Mouse (Mus musculus) MEL (cell line): ENCODE data around the gene Npsr1. TPM values are rescaled to one million over a fixed set of nuclear protein-coding genes. Genes with fewer than 3 reads are reported as not detected.

Experiments used
- DNase-seq: peaks from one replicate; pipeline ENCODE4 v3.0.0; 2011; ENCODE audit warnings: low read depth, low spot score
- H3K27ac ChIP-seq: 2 replicates; pipeline ENCODE4 v1.5.1; 2012; ENCODE audit warnings: low read depth, mild to moderate bottlenecking, control low read depth, low read length, moderate library complexity; ENCODE audit not compliant: control insufficient read depth
- H3K27me3 ChIP-seq, 2 experiments: fragments of 150-350 bp in 1 of 2; sonication (generic) in 1 of 2; 2 replicates each; pipeline ENCODE4 v1.6.1; 2012; ENCODE audit warnings: low read length in 2 of 2, mild to moderate bottlenecking in 2 of 2, improper control_type of control experiment in 1 of 2, moderate library complexity in 1 of 2; ENCODE audit not compliant: insufficient read depth in 2 of 2, control insufficient read depth in 1 of 2
- H3K36me3 ChIP-seq, 2 experiments: 2 replicates each; pipeline ENCODE4 v1.6.1; 2012 to 2014; ENCODE audit warnings: low read length in 2 of 2, improper control_type of control experiment in 1 of 2, inconsistent platforms in 1 of 2, mild to moderate bottlenecking in 1 of 2; ENCODE audit not compliant: insufficient read depth in 2 of 2, control insufficient read depth in 1 of 2
- H3K4me1 ChIP-seq, 2 experiments: fragments of 150-350 bp in 1 of 2; sonication (generic) in 1 of 2; 2 replicates each; pipeline ENCODE4 v1.6.1; 2012; ENCODE audit warnings: low read length in 2 of 2, improper control_type of control experiment in 1 of 2, mild to moderate bottlenecking in 1 of 2; ENCODE audit not compliant: insufficient read depth in 2 of 2, control insufficient read depth in 1 of 2
- H3K4me3 ChIP-seq, 2 experiments: fragments of 150-350 bp in 1 of 2; sonication (generic) in 1 of 2; 2 replicates each; pipeline ENCODE4 v1.5.1; 2012; ENCODE audit warnings: low read depth in 2 of 2, low read length in 2 of 2, mild to moderate bottlenecking in 2 of 2, moderate library complexity in 2 of 2, control low read depth in 1 of 2, improper control_type of control experiment in 1 of 2; ENCODE audit not compliant: control insufficient read depth in 1 of 2, insufficient read depth in 1 of 2
- H3K79me2 ChIP-seq: 2 replicates; pipeline ENCODE4 v1.6.1; 2012; ENCODE audit warnings: mild to moderate bottlenecking, low read length, moderate library complexity; ENCODE audit not compliant: control insufficient read depth, poor library complexity, insufficient read depth
- H3K9ac ChIP-seq: 2 replicates; pipeline ENCODE4 v1.6.1; 2012; ENCODE audit warnings: low read depth, mild to moderate bottlenecking, control low read depth, low read length, moderate library complexity; ENCODE audit not compliant: control insufficient read depth, poor library complexity, severe bottlenecking
- H3K9me3 ChIP-seq: fragments of 150-350 bp; sonication (generic); replicated peaks from 2 replicates; pipeline ENCODE4 v1.6.1; 2012; ENCODE audit warnings: mild to moderate bottlenecking, low read length, improper control_type of control experiment, moderate library complexity; ENCODE audit not compliant: insufficient read depth
- CHD2 ChIP-seq: IDR thresholded peaks from 2 replicates; pipeline ENCODE4 v1.6.1; 2011; ENCODE audit warnings: low read length, improper control_type of control experiment
- CTCF ChIP-seq, 3 experiments: IDR thresholded peaks in 2 of 3; conservative IDR thresholded peaks in 1 of 3; 2 replicates each; pipeline ENCODE4 v1.5.1; 2011 to 2012; ENCODE audit warnings: low read length in 3 of 3, low read depth in 2 of 3, mild to moderate bottlenecking in 2 of 3, improper control_type of control experiment in 1 of 3, inconsistent platforms in 1 of 3, mixed read lengths in 1 of 3, moderate library complexity in 1 of 3; ENCODE audit not compliant: control insufficient read depth in 1 of 3, insufficient read depth in 1 of 3, poor library complexity in 1 of 3, severe bottlenecking in 1 of 3
- ETS1 ChIP-seq: IDR thresholded peaks from 2 replicates; pipeline ENCODE4 v1.6.1; 2012; ENCODE audit warnings: low read depth, mild to moderate bottlenecking, inconsistent platforms, low read length, improper control_type of control experiment, moderate library complexity
- JUND ChIP-seq: IDR thresholded peaks from 2 replicates; pipeline ENCODE4 v1.6.1; 2011; ENCODE audit warnings: low read depth, mild to moderate bottlenecking, improper control_type of control experiment, low read length
- MAFK ChIP-seq: IDR thresholded peaks from 2 replicates; pipeline ENCODE4 v1.6.1; 2011; ENCODE audit warnings: low read depth, mild to moderate bottlenecking, low read length, improper control_type of control experiment, borderline replicate concordance
- MEF2A ChIP-seq: IDR thresholded peaks from 2 replicates; pipeline ENCODE4 v1.6.1; 2014; ENCODE audit warnings: low read depth, mild to moderate bottlenecking, inconsistent platforms, low read length, improper control_type of control experiment; ENCODE audit not compliant: poor library complexity, insufficient replicate concordance, severe bottlenecking; ENCODE audit errors: extremely low read depth
- MYB ChIP-seq: IDR thresholded peaks from 2 replicates; pipeline ENCODE4 v1.6.1; 2011; ENCODE audit warnings: mild to moderate bottlenecking, low read depth, low read length, improper control_type of control experiment
- MYC ChIP-seq: IDR thresholded peaks from 2 replicates; pipeline ENCODE4 v1.6.1; 2011; ENCODE audit warnings: low read depth, mild to moderate bottlenecking, low read length, improper control_type of control experiment, moderate library complexity
- POLR2AphosphoS2 ChIP-seq: IDR thresholded peaks from 2 replicates; pipeline ENCODE4 v1.6.1; 2011; ENCODE audit warnings: low read length, improper control_type of control experiment
- POLR2AphosphoS5 ChIP-seq: IDR thresholded peaks from 2 replicates; pipeline ENCODE4 v1.6.1; 2012; ENCODE audit warnings: low read depth, borderline replicate concordance, mild to moderate bottlenecking, inconsistent platforms, low read length, moderate library complexity, mixed read lengths
- RAD21 ChIP-seq: IDR thresholded peaks from 2 replicates; pipeline ENCODE4 v1.6.1; 2011; ENCODE audit warnings: mild to moderate bottlenecking, low read depth, low read length, improper control_type of control experiment
- SMC3 ChIP-seq: IDR thresholded peaks from 2 replicates; pipeline ENCODE4 v1.6.1; 2011; ENCODE audit warnings: low read depth, low read length, improper control_type of control experiment
- USF2 ChIP-seq, 2 experiments: IDR thresholded peaks; 2 replicates each; pipeline ENCODE4 v1.6.1; 2011 to 2012; ENCODE audit warnings: improper control_type of control experiment in 2 of 2, low read length in 2 of 2, borderline replicate concordance in 1 of 2, inconsistent platforms in 1 of 2, low read depth in 1 of 2, mild to moderate bottlenecking in 1 of 2; ENCODE audit not compliant: insufficient read depth in 1 of 2
- ZC3H11A ChIP-seq: IDR thresholded peaks from 2 replicates; pipeline ENCODE4 v1.6.1; 2012; ENCODE audit warnings: low read depth, mild to moderate bottlenecking, inconsistent platforms, low read length, improper control_type of control experiment
- ZNF384 ChIP-seq: IDR thresholded peaks from 2 replicates; pipeline ENCODE4 v1.6.1; 2012; ENCODE audit warnings: low read depth, mild to moderate bottlenecking, inconsistent platforms, low read length, improper control_type of control experiment
- polyA plus RNA-seq, 2 experiments: library from polyadenylated mRNA; stranded (reverse) in 1 of 2; unstranded in 1 of 2; fragments of >175 nt in 1 of 2; fragments of >200 nt in 1 of 2; gene quantifications; 2 replicates each; pipeline versions ENCODE4 v1.2.1 to v1.2.4; 2012; ENCODE audit warnings: low replicate concordance in 2 of 2, low read depth in 1 of 2; ENCODE audit not compliant: insufficient read length in 2 of 2, insufficient read depth in 1 of 2, missing spikeins in 1 of 2
- total RNA-seq: library from RNA; depleted of rRNA; stranded (reverse); fragments of 300-350 nt; gene quantifications from 2 replicates; pipeline ENCODE4 v1.2.3, GENCODE M21; 2012

Gene Npsr1
- total and polyA plus RNA-seq, 3 experiments, result 0.08 TPM; not detected in 2

DNA sequence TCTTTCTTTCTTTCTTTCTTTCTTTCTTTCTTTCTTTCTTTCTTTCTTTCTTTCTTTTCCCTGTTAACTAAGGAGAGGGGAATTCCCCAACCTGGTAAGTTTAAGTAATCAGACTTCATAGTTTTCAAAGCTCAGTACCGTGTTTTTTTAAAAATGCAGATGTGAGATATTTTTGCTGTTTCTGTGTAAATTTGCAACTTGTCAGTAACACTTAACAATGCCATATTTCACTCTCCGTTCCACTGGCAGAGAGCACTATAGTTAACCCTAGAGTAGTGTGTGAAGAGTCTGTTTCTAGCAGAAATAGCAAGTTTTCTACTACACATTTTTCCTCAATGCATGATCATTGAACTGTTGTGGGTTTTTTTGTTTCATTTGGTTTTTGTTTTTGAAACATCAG, 730 bp downstream of the Npsr1 start:
- Histone ChIP-seq H3K9ac (no peak overlapping the region), H3K4me1 (no peaks in the 10 kb centered on the region), H3K27ac (no peak overlapping the region), H3K27me3 (no peaks in the 10 kb centered on the region), H3K79me2 (no peaks in the 10 kb centered on the region), H3K36me3 (no peaks in the 10 kb centered on the region), H3K4me3 (no peak overlapping the region), H3K9me3 (no peaks in the 10 kb centered on the region)
- DNase-seq, result no peak
- TF ChIP-seq USF2 (IDR thresholded peaks at IDR 0.05; ENCODE audit: borderline replicate concordance in 1 of 2, insufficient read depth in 1 of 2, low read depth in 1 of 2, low read length in 2 of 2) (no peak), ZC3H11A (no peak), ZNF384 (no peak), CHD2 (no peak), POLR2AphosphoS5 (no peak), MYB (no peak), JUND (no peak), MAFK (no peak), MEF2A (no peak), POLR2AphosphoS2 (no peak)

DNA sequence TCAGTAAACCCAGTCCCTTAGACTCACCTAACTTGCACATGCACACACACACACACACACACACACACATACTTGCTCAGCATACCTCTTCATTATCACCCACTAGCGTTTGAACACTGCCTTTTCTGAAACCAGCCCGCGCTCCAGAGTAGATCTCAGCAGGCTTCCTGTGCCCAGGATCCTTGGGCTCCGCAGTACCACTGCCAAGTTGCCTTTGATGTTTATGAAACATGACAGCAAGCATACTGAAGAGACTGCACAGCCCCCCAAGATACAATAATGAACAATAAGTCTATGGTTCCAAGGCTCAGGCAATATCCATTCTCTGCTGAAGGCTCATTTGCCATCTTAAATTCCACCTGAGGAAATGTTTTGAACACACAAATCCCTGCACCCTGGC, 1.8 kb downstream of the Npsr1 start:
- TF ChIP-seq MEF2A (no peak), RAD21 (no peak), MYC (no peak), ETS1 (no peak)
- Histone ChIP-seq H3K27me3 (no peaks in the 10 kb centered on the region), H3K4me3 (no peak overlapping the region), H3K4me1 (no peaks in the 10 kb centered on the region), H3K36me3 (no peaks in the 10 kb centered on the region), H3K9me3 (no peaks in the 10 kb centered on the region), H3K79me2 (no peaks in the 10 kb centered on the region), H3K9ac (no peak overlapping the region), H3K27ac (no peak overlapping the region)
- no peak for DNase-seq

DNA sequence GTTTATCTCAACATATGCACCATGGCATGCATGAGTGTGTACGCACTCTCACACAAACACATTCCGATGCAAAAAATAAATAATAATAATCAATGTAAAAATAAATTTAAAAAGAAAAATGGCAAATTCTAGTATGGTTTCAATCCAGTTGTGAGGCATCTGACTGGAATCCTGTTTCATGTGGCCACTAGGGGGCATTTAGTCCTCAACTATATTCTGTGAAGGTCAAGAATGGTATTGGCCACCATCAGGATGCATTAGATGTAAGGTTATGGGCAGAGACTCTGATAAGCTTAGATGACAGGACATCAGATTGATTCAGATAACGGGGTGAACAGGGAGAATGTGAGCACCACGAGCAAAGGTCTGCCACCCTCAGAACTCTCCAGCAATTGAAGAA, 21.6 kb downstream of the Npsr1 start:
- no peaks in the 10 kb centered on the region for H3K9me3 ChIP-seq
- TF ChIP-seq CTCF (IDR thresholded peaks at IDR 0.05 in 2 of 3, conservative IDR thresholded peaks at IDR 0.05 in 1 of 3; ENCODE audit: control insufficient read depth in 1 of 3, insufficient read depth in 1 of 3, low read depth in 2 of 3, low read length in 3 of 3, poor library complexity in 1 of 3, severe bottlenecking in 1 of 3) (peak; percentile 57 to 95 (median 79)), JUND (no peak; the same call in 1 of the 2 replicates), USF2 (IDR thresholded peaks at IDR 0.05; ENCODE audit: borderline replicate concordance in 1 of 2, insufficient read depth in 1 of 2, low read depth in 1 of 2, low read length in 2 of 2) (no peak), MEF2A (no peak), SMC3 (peak; percentile 99), ZC3H11A (peak; percentile 96)
- no peaks in the 10 kb centered on the region for H3K4me1 ChIP-seq
- H3K27me3 ChIP-seq, result peaks cover 0 to 2% of the 10 kb centered on the region in 2 experiments; a peak in 1 of 4 replicates
- H3K9ac ChIP-seq, result no peak overlapping the region
- DNase-seq, result peak; percentile 69
- H3K79me2 ChIP-seq, result no peaks in the 10 kb centered on the region
- H3K36me3 ChIP-seq, result no peaks in the 10 kb centered on the region
- H3K4me3 ChIP-seq, result no peak overlapping the region
- H3K27ac ChIP-seq, result no peak overlapping the region
